Mouse (Mus musculus): ENCODE measurements around the gene Crabp2. TPM values are rescaled to one million over a fixed set of nuclear protein-coding genes. Genes with fewer than 3 reads are reported as not detected.

Gene Crabp2
- total and polyA plus RNA-seq, 2 experiments from 2014 or later: 28.6 to 46.3 TPM

- Histone ChIP-seq H3K36me3 (ENCODE audit: insufficient read depth, low read length) (no peaks in the 10 kb centered on the region), H3K4me2 (ENCODE audit: low read depth, low read length) (peak overlapping the region; percentile 45), H3K9ac (replicated peaks; ENCODE audit: low read length) (no peak overlapping the region), H3K9me3 (ENCODE audit: low read length) (no peaks in the 10 kb centered on the region), H3K27me3 (ENCODE audit: insufficient read depth, low read length) (no peaks in the 10 kb centered on the region; the same call in 1 of the 2 replicates), H3K4me3 (ENCODE audit: low read length) (no peak overlapping the region), H3K4me1 (ENCODE audit: insufficient read depth, low read length) (peaks cover 21% of the 10 kb centered on the region), H3K27ac (no peak overlapping the region)
- WGBS: 21% methylated on average over 12 of the region's 12 CpGs
- ATAC-seq (no peak), DNase-seq (ENCODE audit: low spot score) (no peak)
- TF ChIP-seq CTCF (IDR thresholded peaks at IDR 0.05; ENCODE audit: low read depth): no peak
Measured at GRCm38 (mm10) chr3:87951946-87952345, 3.5 kb downstream of the Crabp2 start.

- Histone ChIP-seq H3K27me3 (ENCODE audit: insufficient read depth, low read length) (no peaks in the 10 kb centered on the region; the same call in 1 of the 2 replicates), H3K27ac (no peak overlapping the region; the same call in 1 of the 2 replicates), H3K4me3 (ENCODE audit: low read length) (0 out of 2 replicates have a peak overlapping the region, but pooled peaks have one; percentile 6), H3K4me1 (ENCODE audit: insufficient read depth, low read length) (peaks cover 16% of the 10 kb centered on the region), H3K36me3 (ENCODE audit: insufficient read depth, low read length) (no peaks in the 10 kb centered on the region), H3K9ac (replicated peaks; ENCODE audit: low read length) (0 out of 2 replicates have a peak overlapping the region, but pooled peaks have one; percentile 5), H3K4me2 (ENCODE audit: low read depth, low read length) (peak overlapping the region; percentile 45), H3K9me3 (ENCODE audit: low read length) (no peaks in the 10 kb centered on the region)
- DNase-seq (ENCODE audit: low spot score) (peak; percentile 55), ATAC-seq (peak; percentile 60)
- no peak for TF ChIP-seq CTCF (IDR thresholded peaks at IDR 0.05; ENCODE audit: low read depth)
- 11% methylated on average over 5 of the region's 5 CpGs for WGBS
Measured at GRCm38 (mm10) chr3:87952440-87952839, 4.0 kb downstream of the Crabp2 start.

GRCm38 (mm10) chr3:87958056-87958455 is 9.6 kb downstream of the Crabp2 start:
- peaks cover 6% of the 10 kb centered on the region for H3K4me1 ChIP-seq (ENCODE audit: insufficient read depth, low read length)
- 12% methylated on average over 1 of the region's 1 CpGs for WGBS
- H3K9ac ChIP-seq (replicated peaks; ENCODE audit: low read length): no peak overlapping the region
- TF ChIP-seq CTCF (IDR thresholded peaks at IDR 0.05; ENCODE audit: low read depth): no peak
- no peaks in the 10 kb centered on the region for H3K9me3 ChIP-seq (ENCODE audit: low read length)
- no peak for DNase-seq (ENCODE audit: low spot score)
- H3K27ac ChIP-seq: no peak overlapping the region
- H3K4me3 ChIP-seq (ENCODE audit: low read length): no peak overlapping the region
- H3K36me3 ChIP-seq (ENCODE audit: insufficient read depth, low read length): no peaks in the 10 kb centered on the region
- H3K4me2 ChIP-seq (ENCODE audit: low read depth, low read length): no peak overlapping the region
- H3K27me3 ChIP-seq (ENCODE audit: insufficient read depth, low read length): no peaks in the 10 kb centered on the region
- no peak for ATAC-seq

DNA sequence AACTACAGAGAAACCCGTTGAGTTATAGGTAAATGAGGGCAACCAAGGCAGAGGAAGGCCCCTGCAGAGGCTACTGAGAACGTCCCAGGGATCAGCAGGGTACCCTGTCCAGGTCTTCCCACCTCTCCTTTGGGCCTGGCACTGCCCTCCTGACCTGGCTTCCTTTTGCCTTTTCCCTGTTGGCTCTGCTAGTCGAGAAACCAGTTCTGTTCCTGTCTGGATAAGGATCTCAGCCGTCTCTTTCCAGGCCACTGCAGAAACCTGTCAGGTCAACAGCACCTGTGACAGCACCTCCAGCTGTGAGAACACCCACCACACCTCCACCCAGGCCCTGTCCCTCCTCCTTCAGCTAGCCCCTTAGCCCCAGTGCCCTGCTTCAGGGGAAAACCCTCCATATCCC is 10.0 kb downstream of the Crabp2 start:
- no peak for TF ChIP-seq CTCF (IDR thresholded peaks at IDR 0.05; ENCODE audit: low read depth)
- Histone ChIP-seq H3K27me3 (ENCODE audit: insufficient read depth, low read length) (no peaks in the 10 kb centered on the region), H3K4me2 (ENCODE audit: low read depth, low read length) (no peak overlapping the region), H3K36me3 (ENCODE audit: insufficient read depth, low read length) (no peaks in the 10 kb centered on the region), H3K4me3 (ENCODE audit: low read length) (no peak overlapping the region), H3K9me3 (ENCODE audit: low read length) (no peaks in the 10 kb centered on the region), H3K4me1 (ENCODE audit: insufficient read depth, low read length) (peaks cover 6% of the 10 kb centered on the region), H3K27ac (no peak overlapping the region), H3K9ac (replicated peaks; ENCODE audit: low read length) (no peak overlapping the region)
- 16% methylated on average over 4 of the region's 4 CpGs for WGBS
- no peak for ATAC-seq
- no peak for DNase-seq (ENCODE audit: low spot score)

GRCm38 (mm10) chr3:87958967-87959366 is 10.5 kb downstream of the Crabp2 start:
- H3K4me1 ChIP-seq (ENCODE audit: insufficient read depth, low read length): peaks cover 6% of the 10 kb centered on the region
- H3K4me2 ChIP-seq (ENCODE audit: low read depth, low read length): no peak overlapping the region
- DNase-seq (ENCODE audit: low spot score) (no peak), ATAC-seq (no peak)
- H3K9me3 ChIP-seq (ENCODE audit: low read length): no peaks in the 10 kb centered on the region
- WGBS: 24% methylated on average over 1 of the region's 1 CpGs
- no peak for TF ChIP-seq CTCF (IDR thresholded peaks at IDR 0.05; ENCODE audit: low read depth)
- no peaks in the 10 kb centered on the region for H3K27me3 ChIP-seq (ENCODE audit: insufficient read depth, low read length)
- no peak overlapping the region for H3K4me3 ChIP-seq (ENCODE audit: low read length)
- no peak overlapping the region for H3K9ac ChIP-seq (replicated peaks; ENCODE audit: low read length)
- H3K36me3 ChIP-seq (ENCODE audit: insufficient read depth, low read length): no peaks in the 10 kb centered on the region
- H3K27ac ChIP-seq: no peak overlapping the region

GRCm38 (mm10) chr3:87959371-87959770 is 10.9 kb downstream of the Crabp2 start:
- Histone ChIP-seq H3K4me3 (ENCODE audit: low read length) (no peak overlapping the region), H3K27me3 (ENCODE audit: insufficient read depth, low read length) (no peaks in the 10 kb centered on the region), H3K27ac (no peak overlapping the region), H3K4me1 (ENCODE audit: insufficient read depth, low read length) (peaks cover 6% of the 10 kb centered on the region), H3K9ac (replicated peaks; ENCODE audit: low read length) (no peak overlapping the region), H3K4me2 (ENCODE audit: low read depth, low read length) (no peak overlapping the region), H3K9me3 (ENCODE audit: low read length) (no peaks in the 10 kb centered on the region), H3K36me3 (ENCODE audit: insufficient read depth, low read length) (no peaks in the 10 kb centered on the region)
- TF ChIP-seq CTCF (IDR thresholded peaks at IDR 0.05; ENCODE audit: low read depth): no peak
- ATAC-seq (no peak), DNase-seq (ENCODE audit: low spot score) (no peak)
- WGBS: 48% methylated on average over 7 of the region's 7 CpGs

DNA sequence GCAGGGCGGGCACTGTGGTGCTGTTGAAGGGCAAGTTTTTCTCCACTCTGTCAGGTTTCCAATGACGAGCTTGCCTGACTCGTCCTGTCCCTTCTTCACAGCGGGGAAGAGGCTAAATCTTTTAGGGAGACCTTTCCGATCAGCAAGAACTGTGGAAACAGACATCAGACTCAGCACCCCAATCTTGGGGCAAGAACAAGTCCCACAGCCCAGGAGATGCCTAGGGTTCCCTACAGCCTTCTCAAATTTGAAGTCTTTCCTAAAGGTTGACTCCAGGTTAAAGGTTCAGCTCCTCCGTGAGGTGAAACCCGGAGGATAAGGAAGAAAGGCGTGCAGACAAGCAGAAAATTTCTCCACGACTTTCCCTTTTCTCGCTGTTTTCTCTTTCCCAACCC is 11.7 kb downstream of the Crabp2 start:
- 8% methylated on average over 10 of the region's 10 CpGs for WGBS

More for the DNA sequence above, 11.7 kb downstream of the Crabp2 start:
- H3K36me3 ChIP-seq (ENCODE audit: insufficient read depth, low read length): no peaks in the 10 kb centered on the region
- no peaks in the 10 kb centered on the region for H3K9me3 ChIP-seq (ENCODE audit: low read length)
- peak overlapping the region; percentile 61 for H3K9ac ChIP-seq (replicated peaks; ENCODE audit: low read length)
- no peak for DNase-seq (ENCODE audit: low spot score)
- no peak for TF ChIP-seq CTCF (IDR thresholded peaks at IDR 0.05; ENCODE audit: low read depth)
- peak overlapping the region; percentile 49 for H3K4me3 ChIP-seq (ENCODE audit: low read length)
- H3K27me3 ChIP-seq (ENCODE audit: insufficient read depth, low read length): no peaks in the 10 kb centered on the region
- ATAC-seq: no peak
- peak overlapping the region; percentile 91 for H3K4me2 ChIP-seq (ENCODE audit: low read depth, low read length)
- H3K27ac ChIP-seq: peak overlapping the region; percentile 61; the same call in 1 of the 2 replicates
- peaks cover 6% of the 10 kb centered on the region for H3K4me1 ChIP-seq (ENCODE audit: insufficient read depth, low read length)

All from hindbrain, postnatal 0 days (tissue).